Mouse (Mus musculus) lung, adult 18-20 months (tissue): ENCODE results near the gene Cib4.

Experiments
- DNase-seq, 2 experiments: peaks; one replicate each; pipeline ENCODE4 v3.0.0; 2022; ENCODE audit warnings: mixed read lengths in 2 of 2

Cib4 gene

DNA sequence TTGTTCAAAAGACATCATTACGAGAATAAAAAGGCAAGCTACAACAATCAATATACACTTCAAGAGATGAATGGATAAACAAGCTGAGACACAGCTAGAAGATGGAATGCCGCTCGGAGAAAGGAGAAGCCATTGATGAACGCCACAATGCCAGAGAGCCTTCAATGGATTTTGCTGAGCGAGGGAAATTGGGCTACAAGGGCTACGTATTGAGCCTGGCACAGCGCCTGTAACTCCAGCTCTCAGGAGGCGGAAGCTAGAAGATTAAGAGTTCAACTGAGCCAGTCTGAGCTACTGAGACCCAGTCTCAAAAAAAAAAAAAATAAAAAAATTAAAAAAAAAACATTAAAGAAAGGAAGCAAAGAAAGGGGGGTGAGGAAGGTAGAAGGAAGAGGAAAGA lies 32.5 kb downstream of the Cib4 start:
- no peak for DNase-seq

DNA sequence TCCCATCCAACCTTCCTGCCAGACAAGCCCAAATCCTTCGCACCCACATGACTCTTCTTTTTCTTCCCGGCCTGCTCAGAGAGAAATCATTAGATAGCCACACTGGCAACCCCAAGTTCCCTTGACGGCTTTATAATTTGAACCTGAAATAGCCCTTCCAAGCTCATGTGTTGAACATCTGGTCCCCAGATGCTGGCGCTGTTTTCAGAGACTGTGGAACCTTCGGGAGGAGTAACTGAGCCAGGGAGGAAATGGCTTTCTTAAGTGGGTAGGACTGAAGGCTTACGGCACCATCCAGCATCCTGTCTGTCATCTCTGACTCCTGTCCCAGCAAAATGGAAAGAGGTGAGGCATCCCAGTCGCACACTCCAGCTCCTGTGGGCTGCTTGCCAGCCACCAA lies 48.3 kb downstream of the Cib4 start:
- DNase-seq, result no peak

DNA sequence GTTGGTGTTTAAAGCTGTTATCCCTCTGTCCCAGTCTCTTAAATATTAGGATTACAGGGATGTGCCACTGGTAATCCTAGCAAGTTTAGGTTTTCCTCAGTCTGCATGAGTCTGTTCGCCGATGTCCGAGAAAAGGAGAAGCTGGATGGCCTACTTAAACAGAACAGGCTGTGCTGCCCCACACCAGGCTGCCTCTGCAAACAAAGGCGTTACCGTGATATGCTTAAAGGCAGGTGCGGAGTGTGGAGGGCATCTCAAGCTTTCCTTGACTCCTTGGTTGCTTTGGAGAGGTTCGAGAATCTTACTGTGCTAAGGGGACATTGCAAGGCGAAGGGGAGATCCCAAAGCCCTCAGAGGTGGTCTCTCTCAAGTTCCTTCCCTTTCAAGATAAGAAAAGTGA lies 48.8 kb downstream of the Cib4 start:
- no peak for DNase-seq

DNA sequence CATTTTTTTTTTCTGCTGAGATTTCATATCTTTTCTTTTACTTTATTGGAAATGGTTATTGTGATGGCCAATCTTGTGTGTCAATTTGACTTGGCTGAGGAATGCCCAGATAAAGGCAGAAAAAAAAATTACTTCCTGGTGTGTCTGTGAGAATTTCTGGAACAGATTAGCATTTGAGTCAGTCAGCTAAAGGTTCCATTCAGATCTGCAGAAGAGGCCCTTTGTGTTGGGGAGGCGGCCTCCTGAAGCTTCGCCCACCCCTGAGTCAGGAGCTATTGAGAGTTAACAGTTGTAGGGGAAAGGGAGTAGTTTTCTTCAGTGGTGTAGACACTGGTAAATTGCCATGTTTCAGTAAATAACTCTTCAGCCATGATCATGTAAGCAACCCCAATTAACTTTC lies 50.3 kb downstream of the Cib4 start:
- no peak for DNase-seq

DNA sequence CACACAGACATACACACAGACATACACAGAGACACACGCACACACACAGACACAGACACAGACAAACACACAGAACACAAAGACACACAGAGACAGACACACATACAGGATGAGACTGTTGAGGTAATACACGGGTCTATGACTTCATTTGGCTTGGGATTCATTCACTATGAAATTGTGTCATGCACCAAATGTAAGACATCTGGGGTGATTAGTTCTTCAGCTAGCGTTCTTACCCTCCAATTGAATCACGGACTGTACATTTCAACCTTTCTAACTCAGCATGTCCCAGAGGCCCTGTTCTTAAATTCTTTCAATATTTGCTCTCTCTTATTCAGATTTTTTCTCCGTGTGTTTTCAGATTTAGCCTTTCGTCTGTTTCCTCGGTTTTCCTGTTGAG lies 51.0 kb downstream of the Cib4 start:
- DNase-seq, result no peak

DNA sequence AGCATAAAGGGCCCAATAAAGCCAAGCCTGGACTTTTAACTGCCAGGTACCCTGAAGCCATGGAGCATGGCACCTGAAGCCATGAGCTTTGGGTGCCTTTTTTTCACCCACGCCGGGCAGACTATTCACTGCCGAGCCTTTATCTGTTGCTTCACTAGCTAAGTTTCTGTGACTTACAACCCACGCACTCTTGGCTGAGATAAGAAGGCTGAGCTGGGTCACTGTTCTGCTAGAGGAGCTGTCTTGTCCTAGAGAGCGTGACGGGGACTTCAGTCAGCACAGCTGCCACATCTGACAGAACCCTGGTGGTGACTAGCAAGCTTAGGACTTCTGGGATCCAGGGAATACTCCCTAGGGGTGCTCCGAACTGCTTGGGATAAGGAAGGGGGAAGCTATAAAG lies 51.9 kb downstream of the Cib4 start:
- no peak for DNase-seq

DNA sequence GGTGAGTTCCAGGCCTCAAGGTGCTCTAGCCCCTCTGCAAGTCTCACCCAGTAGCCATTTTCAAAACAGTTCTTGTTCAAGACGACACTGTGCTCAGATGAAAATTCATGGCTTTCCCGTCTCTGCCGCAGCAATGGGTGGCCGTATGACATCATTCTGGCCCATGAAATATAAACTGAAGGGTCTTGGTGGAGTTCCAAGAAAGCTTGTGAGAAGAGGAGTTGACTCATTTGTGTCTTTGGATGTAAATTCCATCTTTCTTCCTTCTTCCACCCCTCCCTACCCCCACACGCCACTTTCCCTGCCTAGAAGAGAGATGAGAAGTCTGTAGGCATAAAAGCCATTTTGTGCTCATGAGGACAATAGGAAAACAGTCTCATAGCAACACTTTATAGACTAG lies 54.8 kb downstream of the Cib4 start:
- no peak for DNase-seq

DNA sequence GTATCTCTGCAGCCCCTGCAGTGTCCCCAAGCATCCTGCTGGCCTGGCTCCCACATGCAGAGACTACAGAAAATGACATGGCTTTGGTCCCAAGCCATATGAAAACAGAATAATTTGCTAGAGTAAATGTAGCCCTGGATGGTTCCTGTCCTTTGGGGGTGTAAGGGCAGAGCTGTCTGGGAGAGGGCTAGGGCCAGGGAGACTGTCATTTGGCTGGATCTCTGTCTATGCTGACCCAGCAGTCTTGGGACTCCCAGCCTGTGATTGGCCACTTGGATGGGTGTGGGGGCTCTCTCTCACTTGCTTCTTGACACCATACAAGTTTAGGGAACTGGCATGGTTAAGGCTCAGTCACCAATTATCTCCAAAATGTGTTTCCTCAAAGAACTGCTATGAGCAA lies 55.4 kb downstream of the Cib4 start:
- DNase-seq, result no peak

DNA sequence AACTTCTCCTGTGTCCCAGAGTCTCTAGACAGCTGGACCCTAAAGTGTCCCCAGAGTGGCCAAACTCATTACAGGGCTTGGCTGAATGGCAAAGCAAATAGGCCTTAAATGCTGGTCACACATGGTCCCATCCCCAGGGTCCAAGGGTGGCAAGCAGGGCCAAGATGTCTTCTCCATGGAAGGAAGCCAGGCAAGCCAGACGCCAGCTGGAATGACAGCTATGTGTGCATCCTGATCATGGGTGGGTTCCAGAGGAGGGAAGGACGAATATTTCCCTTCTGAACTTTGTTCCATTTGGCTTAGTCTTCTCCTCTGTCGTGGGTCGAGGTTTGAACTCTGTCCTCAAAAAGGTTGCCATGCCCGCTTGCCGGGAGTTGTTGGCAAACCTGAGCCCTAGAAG lies 60.5 kb downstream of the Cib4 start:
- no peak for DNase-seq

DNA sequence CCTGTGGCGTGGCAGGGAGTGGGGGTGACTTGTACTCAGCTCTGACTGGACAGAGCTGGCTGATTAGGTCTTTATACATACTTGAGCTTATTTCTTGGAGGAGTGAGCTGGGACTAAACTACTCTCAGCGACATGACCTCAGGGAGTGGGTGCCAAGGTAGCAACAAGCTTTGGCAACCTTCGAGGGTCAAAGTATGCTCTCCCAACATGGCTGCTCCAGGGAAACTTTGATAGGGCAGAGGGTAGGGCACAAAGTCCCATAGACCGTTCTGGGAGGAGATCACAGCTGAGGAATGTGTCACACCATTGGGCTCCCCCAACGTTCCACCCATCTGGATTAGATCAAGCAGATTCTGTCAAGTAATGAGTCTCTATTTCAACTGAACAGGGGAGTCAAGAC lies 61.0 kb downstream of the Cib4 start:
- no peak for DNase-seq

DNA sequence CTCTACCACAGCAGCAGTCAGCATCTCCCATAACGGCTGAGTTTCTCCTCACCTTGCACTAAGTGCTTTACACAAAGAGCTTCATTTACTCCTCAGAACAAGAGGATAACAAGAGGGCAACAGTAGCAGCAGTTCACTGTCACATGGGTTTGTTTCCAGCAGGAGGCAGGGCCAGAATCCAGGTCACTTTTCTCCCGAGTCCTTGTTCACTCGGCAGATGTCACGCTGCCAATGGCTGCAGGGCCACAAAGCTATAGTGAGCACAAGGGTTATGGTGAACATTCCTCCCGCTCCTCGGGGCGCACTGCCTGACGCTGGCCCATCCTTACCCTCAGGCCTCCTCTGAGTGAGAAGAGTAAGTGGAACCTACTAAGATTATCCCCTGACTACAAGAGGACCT lies 62.1 kb downstream of the Cib4 start:
- DNase-seq, result no peak

DNA sequence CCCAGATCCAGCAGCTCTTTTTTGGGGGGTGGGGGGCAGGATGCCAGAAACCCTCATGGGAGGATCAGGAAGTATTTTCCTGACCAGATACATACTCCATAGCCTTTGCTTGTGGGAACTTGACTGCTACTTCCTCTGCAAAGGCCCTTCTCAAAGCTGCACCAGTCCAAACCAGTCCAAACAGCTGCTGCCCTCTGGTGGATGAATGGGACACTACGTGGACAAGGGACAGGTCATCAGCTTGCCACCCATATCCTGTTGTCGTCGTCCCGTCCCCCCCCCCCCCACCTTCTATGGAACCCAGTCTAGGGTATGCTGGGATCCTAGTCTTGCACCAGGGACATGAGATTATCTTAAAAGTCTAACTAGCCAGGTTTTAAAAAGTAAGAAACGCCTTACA lies 63.3 kb downstream of the Cib4 start:
- DNase-seq, result peak; percentile 45 to 51

DNA sequence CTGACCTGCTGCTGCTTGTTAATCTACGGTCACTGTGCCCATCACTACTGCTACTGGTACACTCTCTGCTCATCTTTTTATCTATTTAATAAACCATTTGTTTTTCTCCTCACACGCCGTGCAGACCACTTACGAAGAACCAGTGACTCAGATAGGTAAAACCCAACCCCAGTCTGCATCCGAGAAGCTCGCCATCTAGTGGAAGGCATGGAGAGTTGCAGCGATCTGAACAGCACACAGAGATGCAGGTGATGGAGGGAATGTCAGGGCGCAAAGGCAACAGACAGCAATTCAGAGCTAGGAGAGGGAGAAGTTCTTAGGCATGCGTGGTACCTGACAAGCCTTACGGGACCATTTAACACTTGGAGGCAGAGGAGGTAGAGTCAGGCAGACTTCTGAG lies 69.1 kb downstream of the Cib4 start:
- DNase-seq, result peak in 1 of 2 experiments; percentile 20

DNA sequence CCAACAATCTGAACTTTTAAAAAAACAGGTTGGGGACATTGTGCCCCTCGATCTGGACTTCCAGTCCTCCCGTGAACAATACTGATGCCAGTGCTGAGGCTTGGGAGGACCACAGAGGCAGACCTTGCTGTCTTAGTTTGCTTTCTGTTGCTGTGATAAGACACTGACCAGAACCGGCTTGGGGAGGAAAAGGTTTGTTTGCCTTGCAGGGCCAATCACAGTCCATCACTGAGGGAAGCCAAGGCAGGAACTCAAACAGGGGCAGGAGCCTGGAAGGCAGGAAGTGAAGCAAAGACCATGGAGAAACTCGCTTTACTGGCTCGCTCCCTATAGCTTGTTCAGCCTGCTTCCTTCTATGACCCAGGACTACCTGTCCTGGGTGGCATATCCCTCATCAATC lies 73.5 kb downstream of the Cib4 start:
- no peak for DNase-seq

DNA sequence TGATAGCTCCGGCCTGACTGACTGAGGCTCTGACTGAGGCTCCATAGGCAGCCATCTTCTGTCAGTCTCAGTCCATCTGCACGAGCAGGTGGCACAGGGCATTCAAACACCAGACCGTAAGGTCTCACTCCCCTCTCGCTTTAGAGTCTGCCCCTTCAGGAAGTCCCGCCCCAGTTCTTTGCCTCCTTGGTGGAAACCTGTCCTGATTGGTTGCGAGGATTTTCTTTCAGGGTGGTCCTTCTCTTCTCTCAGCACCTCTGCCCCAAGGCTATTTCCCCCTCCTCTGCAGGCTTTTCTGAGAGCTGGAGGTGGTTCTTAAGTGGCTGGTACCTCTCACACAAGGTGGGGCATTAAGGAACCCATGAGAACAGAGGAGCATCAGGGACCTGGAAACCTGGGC lies 75.2 kb downstream of the Cib4 start:
- no peak for DNase-seq

DNA sequence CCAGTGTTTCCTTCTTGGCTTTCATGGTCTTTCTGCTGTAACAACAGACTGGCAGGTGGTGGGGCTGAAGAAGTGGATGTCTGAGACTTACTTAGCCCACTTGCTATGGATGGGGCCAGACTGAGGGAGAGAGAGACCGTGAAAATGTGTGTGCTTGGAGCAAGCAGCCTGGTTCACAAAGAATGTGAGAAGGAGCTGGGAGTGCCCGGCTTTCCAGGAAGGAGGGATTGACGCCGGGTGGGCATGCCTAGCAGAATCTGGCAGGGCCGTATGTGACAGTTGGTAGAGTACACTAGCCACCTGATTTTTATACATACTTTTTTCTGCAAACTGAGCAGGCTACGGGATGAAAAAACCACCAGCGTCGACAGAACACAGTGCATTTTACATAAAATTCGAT lies 79.3 kb downstream of the Cib4 start:
- DNase-seq, result peak in 1 of 2 experiments; percentile 6

DNA sequence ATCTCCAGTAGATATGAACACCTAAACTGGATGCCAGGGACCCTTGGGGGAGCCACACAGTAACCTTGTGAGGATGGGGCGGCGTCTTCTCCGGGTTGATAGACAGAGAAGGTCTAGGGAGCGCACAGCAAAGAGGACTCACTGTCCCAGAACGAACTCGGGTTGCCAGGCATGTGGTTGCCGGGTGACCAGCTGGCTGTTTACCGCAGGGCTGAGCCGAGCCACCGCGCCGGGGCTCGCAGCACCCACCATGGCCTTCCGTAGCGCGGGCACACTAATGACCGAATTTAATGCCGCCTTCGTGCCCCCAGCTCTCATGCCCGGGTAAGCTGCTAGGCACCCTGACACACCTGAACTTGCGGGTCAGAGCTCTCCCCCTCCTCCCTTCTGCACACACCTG lies 79.8 kb downstream of the Cib4 start, which contains the start of gene 1700001C02Rik:
Gene 1700001C02Rik, plus strand, starts transcription at position 187 of the 400 bp plus-strand sequence.
- peak in 1 of 2 experiments; percentile 18 for DNase-seq

DNA sequence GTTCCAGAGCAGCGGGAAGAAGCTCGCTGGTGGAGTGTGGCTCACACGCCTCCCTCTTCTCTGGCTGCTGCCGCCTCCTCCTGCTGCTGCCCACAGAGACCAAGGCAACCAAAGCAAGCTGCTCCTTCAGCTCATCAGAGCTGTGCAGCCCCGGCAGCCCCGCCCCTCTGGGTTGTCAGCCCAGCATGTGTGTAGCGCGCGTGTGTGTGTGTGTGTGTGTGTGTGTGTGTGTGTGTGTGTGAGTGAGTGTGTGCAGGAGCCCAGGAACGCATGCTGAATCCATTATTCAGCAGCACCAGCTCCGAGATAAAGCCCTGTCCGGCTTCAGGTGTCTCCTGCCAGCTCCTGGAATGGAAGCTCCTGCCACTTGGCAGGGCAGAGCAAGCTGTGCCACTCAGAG lies 83.8 kb downstream of the Cib4 start, which contains the start of gene Otof:
Gene Otof, minus strand, starts transcription at position 112 of the 400 bp plus-strand sequence.
- DNase-seq, result peak in 1 of 2 experiments; percentile 22

DNA sequence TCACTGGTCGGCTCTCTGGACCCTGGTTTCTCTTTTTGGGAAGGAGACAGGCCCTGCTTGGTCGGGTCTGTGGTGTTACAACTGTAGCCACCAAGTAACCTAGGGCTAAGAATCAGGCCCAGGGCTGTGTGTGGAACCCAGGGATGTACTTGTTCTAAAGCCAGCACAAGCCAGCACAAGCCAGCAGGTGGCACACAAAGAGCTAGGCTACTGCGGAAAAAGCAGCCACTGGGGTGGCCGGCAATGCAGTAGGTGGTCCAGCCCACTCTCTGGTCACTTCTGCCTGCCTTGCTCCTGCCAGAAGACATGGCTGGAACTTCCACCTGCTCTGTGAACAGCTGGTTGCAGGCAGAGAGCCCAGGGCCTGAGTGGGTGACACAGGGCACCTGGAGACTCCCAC lies 85.5 kb downstream of the Cib4 start:
- DNase-seq, result no peak

DNA sequence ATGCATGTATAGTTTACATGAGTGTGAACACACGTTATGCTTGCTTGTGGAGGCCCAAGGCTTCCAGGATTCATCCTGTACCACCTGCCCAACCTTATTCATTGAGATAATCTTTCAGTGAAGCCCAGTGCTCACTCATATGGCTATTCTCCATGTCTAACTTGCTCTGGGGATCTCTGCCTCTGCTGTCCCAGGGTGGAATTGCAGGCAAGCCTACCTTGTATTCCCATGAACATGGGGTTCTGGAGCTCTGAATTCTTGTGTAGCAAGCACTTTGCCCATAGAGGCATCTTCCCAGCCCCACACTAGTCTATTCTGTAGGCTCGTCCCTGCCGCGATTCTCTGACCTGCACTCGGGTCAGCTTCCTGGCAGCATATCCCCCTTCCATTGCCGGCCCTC lies 89.6 kb downstream of the Cib4 start:
- DNase-seq, result no peak

DNA sequence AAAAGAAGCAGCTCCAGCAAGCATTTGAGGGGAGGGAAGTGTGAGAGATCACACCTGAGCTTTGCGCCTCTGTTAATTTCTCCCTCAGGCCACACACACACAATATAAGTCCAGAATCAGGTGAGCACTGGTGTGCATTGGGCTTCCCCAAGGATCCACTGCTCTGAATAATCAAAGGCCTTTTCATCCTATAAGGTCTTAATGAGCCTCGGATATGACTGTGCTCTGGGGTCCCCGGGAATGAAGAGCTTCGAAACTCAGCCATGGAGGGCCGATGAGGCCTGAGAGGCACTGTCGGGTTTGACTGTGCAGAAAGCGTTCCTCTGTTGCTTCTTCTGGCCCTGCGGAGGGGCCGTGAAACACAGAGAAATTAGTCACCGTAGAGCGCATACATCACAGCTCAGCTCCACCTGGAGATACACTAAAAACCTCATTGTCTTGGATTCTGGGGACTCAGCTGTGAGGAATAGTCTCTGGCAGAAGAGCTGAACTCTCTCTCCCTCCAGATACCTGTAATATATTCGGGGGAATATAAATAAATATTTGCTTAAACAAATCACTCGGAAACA lies 101.2 kb downstream of the Cib4 start:
- no peak for DNase-seq

DNA sequence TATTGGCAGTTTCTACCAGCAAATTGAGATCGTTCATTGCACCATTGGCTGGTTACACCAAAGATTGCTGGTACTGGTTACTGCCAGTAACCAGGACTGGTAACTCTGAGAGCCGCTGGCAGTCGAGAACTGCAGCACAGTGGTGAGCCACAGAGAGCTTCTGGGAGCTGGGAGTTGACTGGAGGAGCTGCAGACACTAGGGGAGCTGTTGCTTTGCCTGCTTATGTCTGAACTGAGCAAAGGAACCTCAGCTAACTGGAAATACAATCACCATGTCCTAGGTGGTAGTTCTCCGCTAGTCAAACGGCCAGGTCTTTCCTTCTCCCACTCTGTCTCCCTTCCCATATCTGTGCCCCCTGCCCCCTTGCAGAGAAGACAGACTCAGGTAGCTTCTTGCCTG lies 103.4 kb downstream of the Cib4 start:
- no peak for DNase-seq

DNA sequence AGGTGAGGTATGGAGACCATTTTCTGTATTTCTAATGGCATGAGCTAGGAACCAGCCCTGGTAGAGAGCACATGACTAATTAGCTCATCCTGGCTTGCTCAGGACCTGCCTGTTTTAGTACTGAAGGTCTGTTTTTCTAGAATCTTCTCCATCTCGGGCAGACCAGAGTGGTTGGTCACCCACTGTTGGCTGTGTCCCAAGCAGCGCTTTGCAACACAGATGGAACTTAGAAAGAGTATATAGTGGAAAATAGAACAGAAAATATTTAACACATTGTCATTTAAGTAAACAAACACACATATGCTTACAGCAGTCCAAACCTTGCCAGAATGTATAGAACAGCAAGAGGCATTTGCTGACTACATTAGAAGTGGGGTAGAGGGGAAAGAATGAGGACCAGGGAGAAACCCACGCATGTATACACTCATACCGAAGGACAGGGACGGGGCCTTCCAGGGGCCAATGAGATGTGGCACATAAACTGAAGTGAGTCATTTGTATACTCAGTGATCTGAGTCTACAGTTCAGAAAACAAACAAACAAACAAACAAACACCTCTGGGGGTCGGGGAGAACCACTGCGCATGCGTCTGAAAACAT lies 105.2 kb downstream of the Cib4 start:
- no peak for DNase-seq

DNA sequence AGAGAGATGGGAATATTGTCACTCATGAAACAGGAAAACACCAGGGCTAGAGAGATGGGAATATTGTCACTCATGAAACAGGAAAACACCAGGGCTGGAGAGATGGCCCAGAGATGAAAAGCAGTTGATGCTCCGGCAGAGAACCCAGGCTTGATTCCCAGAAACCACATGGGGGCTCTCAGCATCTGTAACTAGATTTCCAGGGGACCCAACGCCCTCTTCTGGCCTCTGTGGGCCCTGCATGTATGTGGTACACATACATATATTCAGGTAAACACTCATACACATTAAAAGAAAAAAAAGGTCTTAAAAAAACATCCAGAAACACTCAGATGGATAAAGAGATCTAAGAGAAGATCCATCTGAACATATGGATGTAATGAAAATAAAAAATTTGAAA lies 106.7 kb downstream of the Cib4 start:
- DNase-seq, result no peak
